Mouse (Mus musculus): Measurements from ENCODE around the gene Calm1.

The Calm1 gene

GRCm38 (mm10) chr12:100223531-100223930 is 24.3 kb downstream of the Calm1 start:
- no peak for DNase-seq (ENCODE audit: low spot score)

GRCm38 (mm10) chr12:100225196-100225595 is 26.0 kb downstream of the Calm1 start:
- DNase-seq (ENCODE audit: low spot score): no peak

DNA sequence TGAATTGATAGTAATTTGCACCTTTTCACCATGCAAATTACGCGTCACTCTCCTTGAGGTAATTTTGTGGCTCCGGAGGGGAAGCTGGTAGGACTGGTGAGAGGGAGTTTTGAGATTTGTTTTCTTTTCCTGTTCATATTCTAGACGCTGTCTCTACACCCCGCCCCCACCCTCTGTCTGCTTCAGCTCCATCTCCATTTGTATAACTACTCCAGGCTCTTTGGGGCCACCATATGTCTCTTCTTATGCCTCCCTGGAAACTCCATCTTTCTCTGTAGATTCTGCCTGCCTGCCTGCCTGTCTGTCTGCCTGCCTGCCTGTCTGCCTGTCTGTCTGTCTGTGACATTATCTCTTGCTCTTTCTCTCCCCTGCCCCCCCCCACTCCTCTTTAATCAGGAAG is 26.8 kb downstream of the Calm1 start:
- DNase-seq (ENCODE audit: low spot score): no peak

- no peak for DNase-seq (ENCODE audit: low spot score)
Observed at GRCm38 (mm10) chr12:100226621-100227020, 27.4 kb downstream of the Calm1 start.

DNA sequence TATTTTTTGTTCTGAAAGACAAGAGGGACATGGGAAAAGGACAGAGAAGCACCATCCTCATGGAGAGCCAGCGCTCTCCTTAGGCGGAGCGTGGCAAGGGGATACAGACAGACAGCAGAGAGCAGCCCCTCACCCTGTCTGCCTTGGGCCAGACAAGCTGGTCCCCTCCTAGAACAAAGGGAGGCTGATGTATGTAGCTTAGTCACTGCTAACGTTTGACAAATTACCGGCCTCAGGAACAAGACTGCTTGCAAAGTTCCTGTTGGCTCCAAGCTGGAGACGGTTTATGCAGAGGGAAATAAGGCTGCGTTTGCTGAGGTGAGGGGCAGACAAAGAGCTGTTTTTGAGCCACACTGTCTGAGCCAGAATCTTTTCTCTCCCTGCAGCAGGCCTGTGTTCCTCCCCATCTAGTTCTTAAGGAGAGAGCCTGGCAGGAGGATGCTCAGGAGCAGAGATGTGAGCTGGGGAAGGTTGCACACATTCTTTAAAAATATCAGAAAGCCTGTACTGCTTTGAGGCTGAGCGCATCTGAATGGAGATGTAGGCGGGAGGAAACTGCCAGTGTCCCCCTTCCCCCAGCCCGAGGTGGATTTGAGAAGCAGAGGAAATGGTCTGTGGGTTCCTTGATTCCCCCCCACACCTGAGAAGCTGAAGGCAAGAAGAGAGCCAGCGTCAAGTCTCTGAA is 28.9 kb downstream of the Calm1 start:
- DNase-seq (ENCODE audit: low spot score): no peak

- no peak for DNase-seq (ENCODE audit: low spot score)
Observed at GRCm38 (mm10) chr12:100234201-100234600, 35.0 kb downstream of the Calm1 start.

- DNase-seq (ENCODE audit: low spot score): no peak
Observed at GRCm38 (mm10) chr12:100234919-100235318, 35.7 kb downstream of the Calm1 start.

GRCm38 (mm10) chr12:100235423-100235822 is 36.2 kb downstream of the Calm1 start:
- no peak for DNase-seq (ENCODE audit: low spot score)

- DNase-seq (ENCODE audit: low spot score): no peak
Observed at GRCm38 (mm10) chr12:100239404-100239803, 40.2 kb downstream of the Calm1 start.

DNA sequence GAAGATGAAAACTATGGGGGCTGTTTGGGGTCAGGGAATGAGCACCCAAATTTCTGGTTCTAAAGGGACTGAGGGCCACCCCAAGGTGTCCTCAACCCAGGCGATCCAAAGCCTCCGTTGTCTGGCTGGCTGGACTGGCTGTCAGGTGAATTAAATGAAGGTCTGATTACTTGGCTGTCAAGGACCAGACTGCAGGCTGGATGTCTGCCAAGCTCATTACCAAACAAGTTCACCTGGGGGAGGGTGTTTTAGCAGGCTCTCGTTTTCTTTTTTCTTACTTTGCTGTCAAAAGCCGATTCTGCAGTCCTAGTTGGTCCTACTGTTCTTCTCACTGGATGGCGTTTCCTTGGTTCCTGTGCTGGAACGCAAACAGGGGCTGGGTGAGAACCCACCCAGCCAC is 40.6 kb downstream of the Calm1 start:
- DNase-seq (ENCODE audit: low spot score): no peak

- DNase-seq (ENCODE audit: low spot score): peak; percentile 44
Observed at GRCm38 (mm10) chr12:100241911-100242796, 42.9 kb downstream of the Calm1 start.

- no peak for DNase-seq (ENCODE audit: low spot score)
Observed at GRCm38 (mm10) chr12:100244580-100244979, 45.3 kb downstream of the Calm1 start.

DNA sequence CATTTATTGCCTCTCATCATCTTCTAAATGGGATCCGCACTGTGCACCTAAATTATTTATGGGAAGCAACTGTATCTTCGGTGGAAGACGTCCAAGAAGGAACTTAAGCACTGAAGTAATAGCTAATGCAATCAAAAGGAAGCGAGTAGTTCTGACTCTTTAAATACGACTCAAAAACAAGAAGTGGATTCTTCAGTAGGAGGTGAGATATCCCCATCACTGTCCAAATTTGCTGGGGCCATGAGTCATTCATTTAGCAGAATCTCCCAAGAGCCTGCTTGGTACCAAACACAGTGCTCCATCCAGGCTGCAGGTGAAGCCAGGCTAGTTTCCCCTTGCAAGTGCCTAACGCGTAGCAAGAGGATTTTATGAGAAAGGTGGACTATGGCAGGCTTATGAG is 49.9 kb downstream of the Calm1 start:
- DNase-seq (ENCODE audit: low spot score): no peak

- no peak for DNase-seq (ENCODE audit: low spot score)
Observed at GRCm38 (mm10) chr12:100254471-100254870, 55.2 kb downstream of the Calm1 start.

DNA sequence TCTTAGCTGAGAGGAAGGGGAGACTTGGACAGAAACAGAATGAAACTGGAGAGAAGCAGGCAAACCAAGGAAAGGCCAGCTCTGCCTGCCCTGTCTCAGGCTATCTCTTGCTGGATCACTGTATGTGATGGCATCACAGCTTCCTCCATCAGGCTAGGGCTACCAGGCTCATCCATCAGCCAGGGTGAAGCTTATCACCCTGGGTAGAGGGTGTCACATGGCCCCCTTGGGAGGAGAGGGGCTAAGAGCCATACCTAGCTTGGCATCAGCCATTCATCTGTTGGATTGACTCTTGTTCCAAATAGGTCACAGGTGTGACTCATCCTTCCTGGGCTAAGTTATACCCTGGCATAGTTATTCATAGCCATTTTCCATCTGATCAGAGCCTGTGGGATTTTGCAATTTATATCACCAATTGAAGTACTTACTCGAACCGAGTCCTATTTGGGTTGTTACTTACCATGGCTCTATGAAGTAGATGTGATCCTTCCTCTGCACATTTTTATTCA is 56.3 kb downstream of the Calm1 start:
- no peak for DNase-seq (ENCODE audit: low spot score)

GRCm38 (mm10) chr12:100257779-100258178 is 58.5 kb downstream of the Calm1 start:
- no peak for DNase-seq (ENCODE audit: low spot score)
